Mouse (Mus musculus) lung, adult 2 months (tissue): ENCODE data around the gene Def6.

Source experiments
- CTCF ChIP-seq: fragments of 200-500 bp; IDR thresholded peaks from 2 replicates; pipeline ENCODE4 v1.5.1; 2011; ENCODE audit warnings: mild to moderate bottlenecking, low read length, control low read depth; ENCODE audit not compliant: insufficient read depth
- POLR2A ChIP-seq: fragments of 200-500 bp; IDR thresholded peaks from 2 replicates; pipeline ENCODE4 v1.6.1; 2011; ENCODE audit warnings: low read depth, mild to moderate bottlenecking, control low read depth, low read length, borderline replicate concordance; ENCODE audit errors: extremely low read depth

DNA sequence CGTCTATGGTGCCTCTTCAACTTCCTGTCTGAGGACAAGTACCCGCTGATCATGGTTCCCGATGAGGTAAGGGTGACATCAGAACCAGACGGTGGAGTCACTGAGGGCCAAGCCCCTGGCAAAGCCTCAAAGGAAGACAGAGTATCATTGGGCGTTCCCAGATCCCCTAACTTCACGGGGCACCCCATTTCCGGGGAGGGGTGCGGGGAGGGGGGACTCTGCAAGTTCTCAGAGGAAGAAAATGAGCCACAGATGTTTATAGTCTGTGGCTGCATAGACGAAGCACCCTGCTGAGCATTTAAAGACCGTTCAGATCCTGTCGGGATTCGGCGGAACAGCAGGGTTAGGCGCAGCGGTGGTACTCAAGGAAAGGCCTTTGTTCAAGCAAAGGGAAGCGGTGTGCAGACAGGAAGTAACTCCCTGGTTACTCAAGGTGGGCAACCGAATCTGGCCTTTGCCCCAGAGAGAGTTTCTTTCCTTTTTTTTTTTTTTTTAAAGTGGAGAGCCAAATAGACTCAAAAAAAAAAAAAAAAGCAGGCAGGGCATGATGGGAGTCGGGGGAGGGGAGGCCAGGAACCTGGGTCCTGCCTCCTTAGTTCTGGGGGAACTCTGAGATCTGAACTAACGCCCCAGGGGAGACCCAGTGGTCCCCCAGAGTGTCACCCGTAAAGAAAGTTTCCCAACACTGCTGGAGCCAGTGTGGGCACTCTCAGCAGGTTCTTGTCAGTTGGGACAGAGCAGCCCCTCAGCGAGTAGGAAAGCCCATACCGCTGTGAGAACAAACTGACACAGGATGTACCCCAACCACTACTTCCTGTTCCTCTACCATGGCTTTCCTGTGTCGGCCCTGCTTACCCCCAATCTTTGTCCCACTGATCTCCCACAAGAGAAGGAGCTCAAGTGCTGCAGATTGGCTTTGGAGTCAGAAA is 10.4 kb downstream of the Def6 start:
- TF ChIP-seq CTCF (no peak), POLR2A (no peak)
